Mouse (Mus musculus) hindbrain, postnatal 0 days (tissue): ENCODE measurements at regions not wholly inside any gene's neighbourhood (a gene's known extent, or its start where the extent isn't known, plus 50 kb on each side); places are given as distances from the start of the nearest gene placed in this dataset.
A peak's percentile ranks its signal among the peaks of the same experiment; 100 is the strongest.

Experiments used
- ATAC-seq: fragments of 200-750 bp; cut with Nextera tagmentation; 2 replicates; pipeline ENCODE4 v1.8.0; 2017; ENCODE audit warnings: mild to moderate bottlenecking, moderate TSS enrichment, moderate library complexity
- DNase-seq: peaks from one replicate; pipeline ENCODE4 v3.0.0-alpha.2; 2015; ENCODE audit warnings: low spot score
- H3K27ac ChIP-seq: fragments of 300-500 bp; sonication (generic); 2 replicates; pipeline ENCODE4 v1.5.1; 2014; ENCODE audit warnings: mild to moderate bottlenecking
- H3K27me3 ChIP-seq: fragments of 300-500 bp; sonication (generic); 2 replicates; pipeline ENCODE4 v1.6.1; 2014; ENCODE audit warnings: low read length, mixed read lengths; ENCODE audit not compliant: insufficient read depth
- H3K36me3 ChIP-seq: fragments of 300-500 bp; sonication (generic); 2 replicates; pipeline ENCODE4 v1.6.1; 2014; ENCODE audit warnings: low read length, mixed read lengths; ENCODE audit not compliant: insufficient read depth
- H3K4me1 ChIP-seq: fragments of 300-500 bp; sonication (generic); 2 replicates; pipeline ENCODE4 v1.6.1; 2014; ENCODE audit warnings: antibody characterized with exemption, low read length, mixed read lengths; ENCODE audit not compliant: insufficient read depth
- H3K4me2 ChIP-seq: fragments of 300-500 bp; sonication (generic); 2 replicates; pipeline ENCODE4 v1.6.1; 2014; ENCODE audit warnings: low read depth, mild to moderate bottlenecking, low read length, moderate library complexity, mixed read lengths
- H3K4me3 ChIP-seq: fragments of 300-500 bp; sonication (generic); 2 replicates; pipeline ENCODE4 v1.5.1; 2014; ENCODE audit warnings: low read length
- H3K9ac ChIP-seq: fragments of 300-500 bp; sonication (generic); replicated peaks from 2 replicates; pipeline ENCODE4 v1.6.1; 2014; ENCODE audit warnings: mild to moderate bottlenecking, low read length, moderate library complexity, mixed read lengths
- H3K9me3 ChIP-seq: fragments of 300-500 bp; sonication (generic); 2 replicates; pipeline ENCODE4 v1.6.1; 2016; ENCODE audit warnings: low read length, mixed read lengths
- CTCF ChIP-seq: IDR thresholded peaks from 2 replicates; pipeline ENCODE4 v1.5.1; 2016; ENCODE audit warnings: antibody characterized with exemption, control low read depth, low read depth
- WGBS: fragments of 180-500 bp; shearing (Covaris S2); extraction: QIAGEN DNeasy Blood & Tissue Kit; methylation state at CpG from one replicate; pipeline ENCODE4 v1.1.7; 2014; 5-methylcytosine and 5-hydroxymethylcytosine counted together

- no peaks in the 10 kb centered on the region for H3K36me3 ChIP-seq
- TF ChIP-seq CTCF, result no peak
- H3K4me3 ChIP-seq, result no peak overlapping the region
- ATAC-seq (0 out of 2 replicates have a peak, but pooled peaks have one; percentile 45), DNase-seq (peak; percentile 48)
- no peaks in the 10 kb centered on the region for H3K9me3 ChIP-seq
- no peaks in the 10 kb centered on the region for H3K27me3 ChIP-seq
- no peak overlapping the region for H3K9ac ChIP-seq
- H3K4me2 ChIP-seq, result no peak overlapping the region
- WGBS, result 49% methylated on average over 4 of the region's 4 CpGs
- no peak overlapping the region for H3K27ac ChIP-seq
- no peaks in the 10 kb centered on the region for H3K4me1 ChIP-seq
These were observed 575.7 kb upstream of the Gulo start for GRCm38 (mm10) chr14:66584699-66585098.

- no peak for ATAC-seq
- peak; percentile 9; the same call in 1 of the 2 replicates for TF ChIP-seq CTCF
- Histone ChIP-seq H3K9ac (no peak overlapping the region), H3K4me2 (no peak overlapping the region), H3K27me3 (no peaks in the 10 kb centered on the region), H3K4me1 (no peaks in the 10 kb centered on the region), H3K9me3 (no peaks in the 10 kb centered on the region), H3K4me3 (no peak overlapping the region), H3K27ac (no peak overlapping the region), H3K36me3 (no peaks in the 10 kb centered on the region)
- DNase-seq, result no peak
- 72% methylated on average over 6 of the region's 6 CpGs for WGBS
These were observed 571.0 kb upstream of the Gulo start for GRCm38 (mm10) chr14:66579904-66580492.

GRCm38 (mm10) chr14:66566600-66566999 is 557.6 kb upstream of the Gulo start:
- Histone ChIP-seq H3K36me3 (no peaks in the 10 kb centered on the region), H3K4me3 (no peak overlapping the region), H3K27me3 (no peaks in the 10 kb centered on the region), H3K4me2 (no peak overlapping the region), H3K9me3 (no peaks in the 10 kb centered on the region), H3K27ac (no peak overlapping the region), H3K4me1 (no peaks in the 10 kb centered on the region), H3K9ac (no peak overlapping the region)
- no peak for TF ChIP-seq CTCF
- no peak for ATAC-seq
- no peak for DNase-seq
- WGBS, result 75% methylated on average over 10 of the region's 10 CpGs

- 67% methylated on average over 4 of the region's 4 CpGs for WGBS
- Histone ChIP-seq H3K4me3 (no peak overlapping the region), H3K27ac (no peak overlapping the region), H3K27me3 (no peaks in the 10 kb centered on the region), H3K36me3 (no peaks in the 10 kb centered on the region), H3K4me2 (no peak overlapping the region), H3K9me3 (no peaks in the 10 kb centered on the region), H3K4me1 (no peaks in the 10 kb centered on the region), H3K9ac (no peak overlapping the region)
- DNase-seq, result no peak
- no peak for ATAC-seq
- no peak for TF ChIP-seq CTCF
These were observed 553.7 kb upstream of the Gulo start for GRCm38 (mm10) chr14:66562744-66563143.

- Histone ChIP-seq H3K4me1 (no peaks in the 10 kb centered on the region), H3K36me3 (no peaks in the 10 kb centered on the region), H3K9me3 (no peaks in the 10 kb centered on the region), H3K27ac (no peak overlapping the region), H3K4me3 (no peak overlapping the region), H3K27me3 (no peaks in the 10 kb centered on the region), H3K9ac (no peak overlapping the region), H3K4me2 (no peak overlapping the region)
- TF ChIP-seq CTCF, result no peak
- ATAC-seq (no peak), DNase-seq (no peak)
- WGBS, result 54% methylated on average over 3 of the region's 3 CpGs
These were observed 552.7 kb upstream of the Gulo start for GRCm38 (mm10) chr14:66561715-66562114.

- TF ChIP-seq CTCF, result no peak
- Histone ChIP-seq H3K36me3 (no peaks in the 10 kb centered on the region), H3K4me2 (no peak overlapping the region), H3K4me3 (no peak overlapping the region), H3K9me3 (no peaks in the 10 kb centered on the region), H3K27ac (no peak overlapping the region), H3K9ac (no peak overlapping the region), H3K27me3 (no peaks in the 10 kb centered on the region), H3K4me1 (no peaks in the 10 kb centered on the region)
- ATAC-seq (no peak), DNase-seq (no peak)
- WGBS, result 82% methylated on average over 5 of the region's 5 CpGs
These were observed 552.1 kb upstream of the Gulo start for GRCm38 (mm10) chr14:66561042-66561590.

- 87% methylated on average over 5 of the region's 5 CpGs for WGBS
- ATAC-seq, result no peak
These were observed 549.4 kb upstream of the Gulo start for GRCm38 (mm10) chr14:66558393-66558792.

More at GRCm38 (mm10) chr14:66558393-66558792, 549.4 kb upstream of the Gulo start:
- no peaks in the 10 kb centered on the region for H3K27me3 ChIP-seq
- H3K4me3 ChIP-seq, result no peak overlapping the region
- no peaks in the 10 kb centered on the region for H3K4me1 ChIP-seq
- DNase-seq, result no peak
- TF ChIP-seq CTCF, result no peak
- H3K4me2 ChIP-seq, result no peak overlapping the region
- no peak overlapping the region for H3K27ac ChIP-seq
- no peaks in the 10 kb centered on the region for H3K36me3 ChIP-seq
- no peak overlapping the region for H3K9ac ChIP-seq
- no peaks in the 10 kb centered on the region for H3K9me3 ChIP-seq
